Mouse (Mus musculus) lung, adult 2 months (tissue): ENCODE measurements around the gene Tmprss5.

Experiments
- CTCF ChIP-seq: fragments of 200-500 bp; IDR thresholded peaks from 2 replicates; pipeline ENCODE4 v1.5.1; 2011; ENCODE audit warnings: mild to moderate bottlenecking, low read length, control low read depth; ENCODE audit not compliant: insufficient read depth
- POLR2A ChIP-seq: fragments of 200-500 bp; IDR thresholded peaks from 2 replicates; pipeline ENCODE4 v1.6.1; 2011; ENCODE audit warnings: low read depth, mild to moderate bottlenecking, control low read depth, low read length, borderline replicate concordance; ENCODE audit errors: extremely low read depth

- TF ChIP-seq POLR2A = no peak
- TF ChIP-seq CTCF = no peak
Observed at GRCm38 (mm10) chr9:49111296-49111695, 30.2 kb downstream of the Tmprss5 start.
